Mouse (Mus musculus): ENCODE results near the gene Gm15217. TPM values are rescaled to one million over a fixed set of nuclear protein-coding genes. Genes with fewer than 3 reads are reported as not detected.

Gene Gm15217
- polyA plus RNA-seq, 1 experiment from 2014 or later: not detected

DNA sequence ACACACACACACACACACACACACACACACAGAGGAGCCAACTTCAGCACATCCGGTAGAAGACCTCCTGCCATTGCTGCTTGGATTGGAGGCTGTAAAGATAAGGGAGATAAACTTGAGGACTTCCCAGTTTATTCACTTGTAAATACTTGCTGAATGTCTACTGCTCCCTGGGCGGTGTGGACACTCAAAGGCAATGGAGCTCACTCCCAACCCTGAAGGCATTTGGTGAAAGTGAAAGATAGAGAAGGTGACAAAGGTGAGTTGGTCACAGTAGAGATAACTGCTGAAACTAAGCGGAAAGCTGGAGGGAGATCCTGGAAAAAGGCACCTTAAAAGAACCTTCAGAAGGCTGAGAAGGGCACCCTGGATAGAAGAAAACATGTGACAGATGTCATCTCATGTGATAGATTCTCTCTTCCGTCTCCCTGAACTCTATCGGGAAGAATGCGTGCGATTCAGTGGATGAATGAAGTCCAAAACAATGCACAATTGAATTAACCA, 33.3 kb downstream of the Gm15217 start:
- Histone ChIP-seq H3K4me2 (ENCODE audit: low read length) (no peak overlapping the region), H3K9ac (replicated peaks; ENCODE audit: low read length) (no peak overlapping the region), H3K27ac (replicated peaks; ENCODE audit: low read depth, low read length) (no peak overlapping the region), H3K9me3 (ENCODE audit: control insufficient read depth, low read length) (no peaks in the 10 kb centered on the region), H3K4me1 (ENCODE audit: control insufficient read depth, insufficient read depth, low read length) (no peaks in the 10 kb centered on the region), H3K27me3 (ENCODE audit: control insufficient read depth, insufficient read depth, low read length) (no peaks in the 10 kb centered on the region), H3K4me3 (replicated peaks; ENCODE audit: low read depth, low read length) (no peak overlapping the region), H3K36me3 (ENCODE audit: control insufficient read depth, insufficient read depth, low read length) (no peaks in the 10 kb centered on the region)
- no peak for ATAC-seq (ENCODE audit: low FRiP score, low TSS enrichment)
- WGBS: 69% methylated on average over 7 of the region's 7 CpGs
- DNase-seq: no peak

DNA sequence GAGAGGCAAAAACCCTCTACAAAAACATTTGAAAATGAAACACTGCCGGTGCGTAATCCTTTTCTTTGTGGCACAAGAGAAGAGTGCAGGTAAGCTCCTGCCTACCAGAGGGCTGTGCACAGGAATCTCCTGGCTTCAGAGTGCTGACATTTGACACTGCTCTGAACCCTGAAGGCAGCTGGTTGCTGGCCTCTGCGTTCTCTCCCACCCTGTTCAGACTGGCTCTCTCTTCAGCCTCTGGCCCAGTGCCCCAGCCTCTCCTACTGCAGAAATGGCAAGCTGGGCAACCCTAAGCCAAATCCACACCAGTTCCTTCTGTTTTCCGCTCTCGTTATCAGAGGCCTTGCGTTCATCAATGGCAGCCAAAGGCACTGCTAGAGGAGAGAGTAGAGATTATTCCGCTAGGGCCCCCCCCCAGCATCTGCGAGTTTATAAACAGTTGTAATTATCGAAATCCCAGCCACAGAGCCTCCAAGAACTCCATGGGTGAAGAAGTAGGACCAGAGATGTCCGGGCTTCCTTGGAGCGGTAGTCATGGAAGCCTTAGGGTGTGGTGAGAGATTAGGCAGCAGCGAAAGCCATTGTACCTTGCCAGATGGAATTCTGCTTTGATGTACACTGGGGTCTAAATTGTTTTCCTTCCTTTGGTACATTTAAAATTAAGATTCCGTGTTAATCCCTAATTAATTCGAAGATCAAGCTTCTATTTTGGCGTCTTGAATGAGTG, 39.3 kb downstream of the Gm15217 start:
- peak; percentile 51 for DNase-seq
- no peak overlapping the region for H3K27ac ChIP-seq (replicated peaks; ENCODE audit: low read depth, low read length)

DNA sequence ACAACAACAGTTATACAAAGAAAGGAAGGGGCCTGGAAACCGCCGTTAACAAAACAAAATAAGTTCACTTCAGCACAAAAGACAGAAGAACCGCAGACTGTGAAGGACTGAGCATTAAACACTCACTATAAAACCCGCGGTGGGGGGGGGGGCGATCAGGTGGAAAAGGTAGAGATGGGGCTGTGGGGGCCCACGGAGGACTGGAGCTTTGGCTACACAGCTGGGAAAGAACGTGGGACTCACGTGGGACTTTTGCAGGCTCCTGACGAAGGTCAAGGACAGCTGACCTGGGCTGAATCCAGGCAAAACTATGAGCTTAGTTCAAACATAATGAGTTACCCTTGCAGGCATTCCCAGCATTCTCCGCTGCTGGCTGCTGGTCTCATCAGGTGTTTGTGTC, 40.1 kb downstream of the Gm15217 start:
- no peak overlapping the region for H3K4me3 ChIP-seq (replicated peaks; ENCODE audit: low read depth, low read length)
- H3K9ac ChIP-seq (replicated peaks; ENCODE audit: low read length): no peak overlapping the region
- no peak overlapping the region for H3K4me2 ChIP-seq (ENCODE audit: low read length)
- H3K4me1 ChIP-seq (ENCODE audit: control insufficient read depth, insufficient read depth, low read length): no peaks in the 10 kb centered on the region; the same call in 1 of the 2 replicates
- no peaks in the 10 kb centered on the region for H3K36me3 ChIP-seq (ENCODE audit: control insufficient read depth, insufficient read depth, low read length)
- DNase-seq (no peak), ATAC-seq (ENCODE audit: low FRiP score, low TSS enrichment) (peak; percentile 19; the same call in 1 of the 2 replicates)
- H3K27ac ChIP-seq (replicated peaks; ENCODE audit: low read depth, low read length): no peak overlapping the region
- H3K27me3 ChIP-seq (ENCODE audit: control insufficient read depth, insufficient read depth, low read length): no peaks in the 10 kb centered on the region
- 21% methylated on average over 11 of the region's 11 CpGs for WGBS
- no peaks in the 10 kb centered on the region for H3K9me3 ChIP-seq (ENCODE audit: control insufficient read depth, low read length)

More for the DNA sequence above, 39.3 kb downstream of the Gm15217 start:
- Histone ChIP-seq H3K4me3 (replicated peaks; ENCODE audit: low read depth, low read length) (no peak overlapping the region), H3K4me2 (ENCODE audit: low read length) (no peak overlapping the region), H3K9me3 (ENCODE audit: control insufficient read depth, low read length) (no peaks in the 10 kb centered on the region), H3K27me3 (ENCODE audit: control insufficient read depth, insufficient read depth, low read length) (no peaks in the 10 kb centered on the region), H3K9ac (replicated peaks; ENCODE audit: low read length) (no peak overlapping the region), H3K36me3 (ENCODE audit: control insufficient read depth, insufficient read depth, low read length) (no peaks in the 10 kb centered on the region), H3K4me1 (ENCODE audit: control insufficient read depth, insufficient read depth, low read length) (no peaks in the 10 kb centered on the region; the same call in 1 of the 2 replicates)
- 44% methylated on average over 15 of the region's 15 CpGs for WGBS
- ATAC-seq (ENCODE audit: low FRiP score, low TSS enrichment): peak; percentile 53; the same call in 1 of the 2 replicates

DNA sequence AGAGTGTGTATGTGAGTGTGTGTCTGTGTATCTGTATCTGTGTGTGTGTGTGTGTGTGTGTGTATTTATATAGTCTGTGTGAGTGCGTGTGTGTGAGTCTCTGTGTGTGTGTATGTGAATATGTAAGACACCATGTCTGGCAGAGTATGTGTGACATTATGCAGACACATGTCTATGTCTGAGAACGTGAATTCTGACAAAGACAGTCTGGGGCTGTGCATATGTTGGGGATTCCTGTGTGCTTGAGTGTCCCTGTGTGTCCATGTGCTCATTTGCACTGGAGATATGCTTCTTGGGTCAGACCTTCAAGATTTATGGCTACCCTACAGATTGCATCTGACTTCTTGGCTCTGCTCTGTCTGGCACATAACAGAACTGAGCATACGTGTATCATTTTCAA, 42.6 kb downstream of the Gm15217 start:
- H3K27ac ChIP-seq (replicated peaks; ENCODE audit: low read depth, low read length): no peak overlapping the region
- no peak for ATAC-seq (ENCODE audit: low FRiP score, low TSS enrichment)
- no peaks in the 10 kb centered on the region for H3K36me3 ChIP-seq (ENCODE audit: control insufficient read depth, insufficient read depth, low read length)
- DNase-seq: no peak
- H3K9ac ChIP-seq (replicated peaks; ENCODE audit: low read length): no peak overlapping the region
- H3K27me3 ChIP-seq (ENCODE audit: control insufficient read depth, insufficient read depth, low read length): no peaks in the 10 kb centered on the region
- H3K9me3 ChIP-seq (ENCODE audit: control insufficient read depth, low read length): no peaks in the 10 kb centered on the region
- H3K4me2 ChIP-seq (ENCODE audit: low read length): no peak overlapping the region
- WGBS: 87% methylated on average over 3 of the region's 3 CpGs
- no peaks in the 10 kb centered on the region; the same call in 1 of the 2 replicates for H3K4me1 ChIP-seq (ENCODE audit: control insufficient read depth, insufficient read depth, low read length)
- H3K4me3 ChIP-seq (replicated peaks; ENCODE audit: low read depth, low read length): no peak overlapping the region

DNA sequence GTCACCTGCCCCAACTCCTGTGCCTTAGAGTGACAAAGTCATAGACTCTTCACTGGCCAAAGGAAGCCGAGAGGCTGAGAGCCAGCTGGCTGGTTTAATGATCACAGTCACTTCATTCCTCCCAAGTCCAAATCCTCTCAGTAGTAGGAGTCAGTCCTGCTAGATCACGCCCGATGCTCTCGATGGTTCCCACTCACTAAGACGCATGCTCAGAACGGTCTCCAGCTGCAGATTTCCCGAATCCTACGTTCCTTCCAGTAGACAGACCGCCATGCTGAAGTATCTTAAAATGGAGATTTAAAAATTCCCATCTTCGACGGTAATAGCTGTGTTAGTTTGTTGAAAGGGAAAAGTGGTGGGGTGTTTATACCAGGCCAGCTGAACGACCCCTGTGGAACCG, 48.0 kb downstream of the Gm15217 start:
- ATAC-seq (ENCODE audit: low FRiP score, low TSS enrichment): no peak

DNA sequence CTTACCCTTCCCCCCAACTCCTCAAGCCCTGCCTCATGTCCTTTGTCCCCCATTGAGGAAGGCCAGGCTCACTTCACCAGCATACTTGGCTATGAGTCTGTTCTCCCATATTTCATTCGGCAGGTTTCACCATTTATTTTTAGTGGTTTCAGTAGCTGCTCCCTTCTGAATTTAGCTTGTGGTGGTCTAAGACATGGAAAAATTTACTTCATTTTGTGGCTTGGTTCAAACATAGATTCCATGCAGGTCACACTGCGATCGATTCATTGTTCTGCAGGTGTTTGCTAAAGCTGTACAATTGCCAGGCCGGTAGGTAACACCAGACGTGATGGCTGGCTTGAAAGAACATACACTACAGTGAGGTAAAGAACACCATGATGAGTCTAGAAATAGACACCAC, 51.0 kb downstream of the Gm15217 start:
- no peak for DNase-seq
- Histone ChIP-seq H3K4me1 (ENCODE audit: control insufficient read depth, insufficient read depth, low read length) (no peaks in the 10 kb centered on the region), H3K36me3 (ENCODE audit: control insufficient read depth, insufficient read depth, low read length) (no peaks in the 10 kb centered on the region), H3K9me3 (ENCODE audit: control insufficient read depth, low read length) (no peaks in the 10 kb centered on the region), H3K27me3 (ENCODE audit: control insufficient read depth, insufficient read depth, low read length) (no peaks in the 10 kb centered on the region), H3K27ac (replicated peaks; ENCODE audit: low read depth, low read length) (no peak overlapping the region), H3K4me3 (replicated peaks; ENCODE audit: low read depth, low read length) (no peak overlapping the region), H3K4me2 (ENCODE audit: low read length) (no peak overlapping the region), H3K9ac (replicated peaks; ENCODE audit: low read length) (no peak overlapping the region)
- WGBS: 96% methylated on average over 5 of the region's 5 CpGs
- ATAC-seq (ENCODE audit: low FRiP score, low TSS enrichment): no peak

More for the DNA sequence above, 48.0 kb downstream of the Gm15217 start:
- H3K36me3 ChIP-seq (ENCODE audit: control insufficient read depth, insufficient read depth, low read length): no peaks in the 10 kb centered on the region
- 95% methylated on average over 13 of the region's 13 CpGs for WGBS
- no peak overlapping the region for H3K4me3 ChIP-seq (replicated peaks; ENCODE audit: low read depth, low read length)
- H3K4me2 ChIP-seq (ENCODE audit: low read length): no peak overlapping the region
- H3K4me1 ChIP-seq (ENCODE audit: control insufficient read depth, insufficient read depth, low read length): no peaks in the 10 kb centered on the region
- no peaks in the 10 kb centered on the region for H3K27me3 ChIP-seq (ENCODE audit: control insufficient read depth, insufficient read depth, low read length)
- H3K27ac ChIP-seq (replicated peaks; ENCODE audit: low read depth, low read length): no peak overlapping the region
- DNase-seq: no peak
- no peaks in the 10 kb centered on the region for H3K9me3 ChIP-seq (ENCODE audit: control insufficient read depth, low read length)
- no peak overlapping the region for H3K9ac ChIP-seq (replicated peaks; ENCODE audit: low read length)

Other genes with a start within 250 kb of the Gm15217 start
- 1.2 and 1.7 TPM in 2 replicates for gene Bmp4, start 11.3 kb downstream of the Gm15217 start, polyA plus RNA-seq (2014; fragmentation: Nextera tagmentation; extraction: Ambion mirVana)